Mouse (Mus musculus): Measurements from ENCODE around the gene Nup85. TPM values are rescaled to one million over a fixed set of nuclear protein-coding genes. Genes with fewer than 3 reads are reported as not detected.
A peak's percentile ranks its signal among the peaks of the same experiment; 100 is the strongest.

Gene Nup85
- polyA plus RNA-seq, 1 experiment, result 99.9 TPM

- Histone ChIP-seq H3K36me3 (ENCODE audit: control insufficient read depth, insufficient read depth, low read length, poor library complexity, severe bottlenecking) (peaks cover 11% of the 10 kb centered on the region), H3K4me3 (ENCODE audit: low read depth, low read length) (no peak overlapping the region), H3K27ac (ENCODE audit: insufficient read depth, low read length) (no peak overlapping the region), H3K9ac (ENCODE audit: low read depth, poor library complexity, severe bottlenecking) (no peak overlapping the region), H3K9me3 (replicated peaks; ENCODE audit: control insufficient read depth, insufficient read depth, low read length, poor library complexity, severe bottlenecking) (no peaks in the 10 kb centered on the region), H3K4me1 (ENCODE audit: control insufficient read depth, insufficient read depth, low read length) (no peaks in the 10 kb centered on the region), H3K27me3 (ENCODE audit: control insufficient read depth, insufficient read depth, low read length, poor library complexity, severe bottlenecking) (no peaks in the 10 kb centered on the region)
- TF ChIP-seq CTCF (IDR thresholded peaks at IDR 0.05; ENCODE audit: low read depth, low read length) (no peak), POLR2A (IDR thresholded peaks at IDR 0.05; ENCODE audit: insufficient read depth, low read length) (no peak), EP300 (IDR thresholded peaks at IDR 0.05; ENCODE audit: insufficient read depth, low read depth, low read length) (no peak)
Measured at GRCm38 (mm10) chr11:115600743-115601142, 36.5 kb downstream of the Nup85 start.

- H3K4me1 ChIP-seq (ENCODE audit: control insufficient read depth, insufficient read depth, low read length), result no peaks in the 10 kb centered on the region
- H3K9ac ChIP-seq (ENCODE audit: low read depth, poor library complexity, severe bottlenecking), result no peak overlapping the region
- H3K27me3 ChIP-seq (ENCODE audit: control insufficient read depth, insufficient read depth, low read length, poor library complexity, severe bottlenecking), result no peaks in the 10 kb centered on the region
- H3K27ac ChIP-seq (ENCODE audit: insufficient read depth, low read length), result no peak overlapping the region
- H3K36me3 ChIP-seq (ENCODE audit: control insufficient read depth, insufficient read depth, low read length, poor library complexity, severe bottlenecking), result peaks cover 15% of the 10 kb centered on the region
- H3K9me3 ChIP-seq (replicated peaks; ENCODE audit: control insufficient read depth, insufficient read depth, low read length, poor library complexity, severe bottlenecking), result no peaks in the 10 kb centered on the region
- TF ChIP-seq EP300 (IDR thresholded peaks at IDR 0.05; ENCODE audit: insufficient read depth, low read depth, low read length) (no peak), CTCF (IDR thresholded peaks at IDR 0.05; ENCODE audit: low read depth, low read length) (no peak), POLR2A (IDR thresholded peaks at IDR 0.05; ENCODE audit: insufficient read depth, low read length) (no peak)
- H3K4me3 ChIP-seq (ENCODE audit: low read depth, low read length), result no peak overlapping the region
Measured at GRCm38 (mm10) chr11:115601174-115601573, 36.9 kb downstream of the Nup85 start.

DNA sequence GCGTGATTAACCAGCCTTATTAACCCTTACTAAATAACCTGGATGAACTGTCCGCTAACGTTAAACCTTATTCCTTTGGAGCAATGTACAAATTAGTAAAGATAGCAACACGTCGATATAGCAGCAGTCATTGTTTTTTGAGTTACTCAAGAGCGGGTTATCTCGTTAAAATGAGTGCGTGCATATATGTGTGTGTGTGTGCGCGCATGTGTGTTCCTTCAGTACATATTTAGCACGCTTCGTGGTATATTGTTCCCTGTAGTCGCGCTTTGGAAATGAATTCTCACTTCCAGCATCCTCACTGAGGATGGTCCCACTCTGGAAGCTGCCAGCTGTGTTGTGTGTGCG is 38.9 kb downstream of the Nup85 start:
- Histone ChIP-seq H3K27ac (ENCODE audit: insufficient read depth, low read length) (no peak overlapping the region), H3K36me3 (ENCODE audit: control insufficient read depth, insufficient read depth, low read length, poor library complexity, severe bottlenecking) (peaks cover 21% of the 10 kb centered on the region), H3K4me1 (ENCODE audit: control insufficient read depth, insufficient read depth, low read length) (no peaks in the 10 kb centered on the region), H3K9me3 (replicated peaks; ENCODE audit: control insufficient read depth, insufficient read depth, low read length, poor library complexity, severe bottlenecking) (no peaks in the 10 kb centered on the region), H3K9ac (ENCODE audit: low read depth, poor library complexity, severe bottlenecking) (peak overlapping the region; percentile 89), H3K4me3 (ENCODE audit: low read depth, low read length) (peak overlapping the region; percentile 90), H3K27me3 (ENCODE audit: control insufficient read depth, insufficient read depth, low read length, poor library complexity, severe bottlenecking) (no peaks in the 10 kb centered on the region)
- TF ChIP-seq CTCF (IDR thresholded peaks at IDR 0.05; ENCODE audit: low read depth, low read length), result no peak
- TF ChIP-seq POLR2A (IDR thresholded peaks at IDR 0.05; ENCODE audit: insufficient read depth, low read length), result no peak
- TF ChIP-seq EP300 (IDR thresholded peaks at IDR 0.05; ENCODE audit: insufficient read depth, low read depth, low read length), result no peak

GRCm38 (mm10) chr11:115603476-115604303 is 39.5 kb downstream of the Nup85 start, which contains the start of the genes Mrps7 and Gga3:
Mrps7 (plus strand) TSS chr11:115603925.
Gga3 (minus strand) TSS chr11:115604051.
- H3K27me3 ChIP-seq (ENCODE audit: control insufficient read depth, insufficient read depth, low read length, poor library complexity, severe bottlenecking), result no peaks in the 10 kb centered on the region
- H3K9me3 ChIP-seq (replicated peaks; ENCODE audit: control insufficient read depth, insufficient read depth, low read length, poor library complexity, severe bottlenecking), result no peaks in the 10 kb centered on the region
- H3K4me1 ChIP-seq (ENCODE audit: control insufficient read depth, insufficient read depth, low read length), result no peaks in the 10 kb centered on the region
- peak within 1 kb of the TSS; percentile 90 for H3K4me3 ChIP-seq (ENCODE audit: low read depth, low read length)
- peaks cover 24% of the 10 kb centered on the region for H3K36me3 ChIP-seq (ENCODE audit: control insufficient read depth, insufficient read depth, low read length, poor library complexity, severe bottlenecking)
- H3K27ac ChIP-seq (ENCODE audit: insufficient read depth, low read length), result no peak within 1 kb of the TSS
- TF ChIP-seq CTCF (IDR thresholded peaks at IDR 0.05; ENCODE audit: low read depth, low read length), result no peak
- H3K9ac ChIP-seq (ENCODE audit: low read depth, poor library complexity, severe bottlenecking), result peak within 1 kb of the TSS; percentile 89

- Histone ChIP-seq H3K36me3 (ENCODE audit: control insufficient read depth, insufficient read depth, low read length, poor library complexity, severe bottlenecking) (peaks cover 24% of the 10 kb centered on the region), H3K27me3 (ENCODE audit: control insufficient read depth, insufficient read depth, low read length, poor library complexity, severe bottlenecking) (no peaks in the 10 kb centered on the region), H3K27ac (ENCODE audit: insufficient read depth, low read length) (no peak overlapping the region), H3K4me3 (ENCODE audit: low read depth, low read length) (peak overlapping the region; percentile 90), H3K9me3 (replicated peaks; ENCODE audit: control insufficient read depth, insufficient read depth, low read length, poor library complexity, severe bottlenecking) (no peaks in the 10 kb centered on the region), H3K4me1 (ENCODE audit: control insufficient read depth, insufficient read depth, low read length) (no peaks in the 10 kb centered on the region), H3K9ac (ENCODE audit: low read depth, poor library complexity, severe bottlenecking) (peak overlapping the region; percentile 89)
- no peak for TF ChIP-seq CTCF (IDR thresholded peaks at IDR 0.05; ENCODE audit: low read depth, low read length)
- TF ChIP-seq POLR2A (IDR thresholded peaks at IDR 0.05; ENCODE audit: insufficient read depth, low read length), result no peak
- no peak for TF ChIP-seq EP300 (IDR thresholded peaks at IDR 0.05; ENCODE audit: insufficient read depth, low read depth, low read length)
Measured at GRCm38 (mm10) chr11:115604304-115604696, 40.1 kb downstream of the Nup85 start.

DNA sequence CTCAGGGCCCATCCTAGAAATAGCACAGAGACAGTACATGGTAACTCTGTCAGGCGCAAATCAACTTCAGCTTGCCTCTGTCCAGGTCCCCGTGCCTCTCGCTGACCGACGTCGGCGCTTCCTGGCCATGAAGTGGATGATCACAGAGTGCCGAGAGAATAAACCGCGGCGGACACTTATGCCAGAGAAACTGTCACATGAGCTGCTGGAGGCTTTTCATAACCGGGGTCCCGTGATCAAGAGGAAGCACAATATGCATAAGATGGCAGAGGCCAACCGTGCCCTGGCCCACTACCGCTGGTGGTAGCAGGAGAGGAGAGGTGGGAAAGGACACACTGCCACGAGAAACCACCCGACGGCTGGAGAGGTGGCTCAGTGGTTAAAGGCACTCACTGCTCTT is 42.5 kb downstream of the Nup85 start:
- no peaks in the 10 kb centered on the region for H3K27me3 ChIP-seq (ENCODE audit: control insufficient read depth, insufficient read depth, low read length, poor library complexity, severe bottlenecking)
- no peak overlapping the region for H3K4me3 ChIP-seq (ENCODE audit: low read depth, low read length)
- no peak for TF ChIP-seq POLR2A (IDR thresholded peaks at IDR 0.05; ENCODE audit: insufficient read depth, low read length)
- no peak for TF ChIP-seq CTCF (IDR thresholded peaks at IDR 0.05; ENCODE audit: low read depth, low read length)
- no peak for TF ChIP-seq EP300 (IDR thresholded peaks at IDR 0.05; ENCODE audit: insufficient read depth, low read depth, low read length)
- H3K9me3 ChIP-seq (replicated peaks; ENCODE audit: control insufficient read depth, insufficient read depth, low read length, poor library complexity, severe bottlenecking), result no peaks in the 10 kb centered on the region
- H3K36me3 ChIP-seq (ENCODE audit: control insufficient read depth, insufficient read depth, low read length, poor library complexity, severe bottlenecking), result peaks cover 29% of the 10 kb centered on the region
- H3K9ac ChIP-seq (ENCODE audit: low read depth, poor library complexity, severe bottlenecking), result no peak overlapping the region
- H3K27ac ChIP-seq (ENCODE audit: insufficient read depth, low read length), result no peak overlapping the region
- no peaks in the 10 kb centered on the region for H3K4me1 ChIP-seq (ENCODE audit: control insufficient read depth, insufficient read depth, low read length)
